Mouse (Mus musculus): ENCODE measurements at regions not wholly inside any gene's neighbourhood (a gene's known extent, or its start where the extent isn't known, plus 50 kb on each side); places are given as distances from the start of the nearest gene placed in this dataset.

GRCm38 (mm10) chr14:99696301-99696700 lies 397.8 kb downstream of the Klf5 start:
- ATAC-seq (replicated peaks; ENCODE audit: poor library complexity, severe bottlenecking): no peak

DNA sequence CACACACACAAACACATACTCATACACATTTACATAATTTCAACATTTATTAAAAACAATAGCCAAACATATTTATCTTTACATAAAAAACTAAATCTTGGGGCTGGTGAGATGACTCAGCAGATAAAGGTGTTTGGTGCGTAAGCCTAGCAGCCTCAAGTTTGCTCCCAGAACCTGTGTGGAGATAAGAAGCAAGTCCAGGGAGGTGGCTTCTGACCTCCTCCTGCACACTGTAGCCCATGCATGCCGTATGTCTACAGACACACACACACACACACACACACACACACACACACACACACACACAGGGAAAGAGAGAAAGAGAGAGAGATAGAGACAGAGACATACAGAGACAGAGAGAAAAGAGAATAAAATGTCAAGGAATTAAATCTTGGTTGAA lies 401.1 kb downstream of the Klf5 start:
- no peak for ATAC-seq (replicated peaks; ENCODE audit: poor library complexity, severe bottlenecking)

DNA sequence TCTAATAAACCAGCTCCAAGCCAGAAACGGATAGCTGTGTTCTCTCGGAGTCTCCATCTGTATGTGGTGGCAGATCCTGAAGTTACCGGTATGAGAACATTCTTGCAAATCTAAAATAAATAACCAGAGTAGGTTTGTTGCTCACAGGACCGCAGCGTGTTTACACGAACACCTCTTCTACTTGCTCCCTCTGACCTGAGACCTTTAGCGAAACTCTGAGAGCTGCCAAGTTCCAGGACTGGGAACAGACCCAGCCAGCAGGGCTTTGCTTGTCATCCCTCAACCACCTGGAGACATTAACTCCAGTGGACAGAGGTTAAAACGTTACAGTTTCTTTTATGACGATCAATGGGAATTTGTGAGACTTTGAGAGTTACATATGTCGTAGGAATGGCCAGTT lies 407.5 kb downstream of the Klf5 start:
- no peak for ATAC-seq (replicated peaks; ENCODE audit: poor library complexity, severe bottlenecking)

GRCm38 (mm10) chr14:99708066-99708465 lies 409.6 kb downstream of the Klf5 start:
- ATAC-seq (replicated peaks; ENCODE audit: poor library complexity, severe bottlenecking): no peak

DNA sequence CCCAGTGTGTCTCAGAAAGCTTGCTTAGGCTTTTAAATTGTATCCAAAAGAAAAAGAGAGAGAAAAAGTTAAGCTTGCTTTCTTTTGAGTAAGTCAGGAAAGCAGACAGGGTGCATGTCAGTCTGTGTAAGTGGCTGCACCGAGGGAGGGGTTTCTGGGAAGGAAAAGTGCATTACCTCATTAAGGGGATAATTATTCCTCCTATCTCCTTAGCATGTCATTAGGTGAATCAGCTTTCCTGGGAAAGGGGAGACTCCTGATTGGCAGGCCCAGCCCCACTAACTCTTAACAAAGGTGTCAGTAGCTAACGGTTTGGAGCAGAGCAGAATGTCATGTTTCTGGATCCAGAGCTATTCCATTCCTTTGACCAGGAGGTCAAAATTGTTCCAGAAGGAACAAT lies 411.3 kb downstream of the Klf5 start:
- ATAC-seq (replicated peaks; ENCODE audit: poor library complexity, severe bottlenecking): no peak

DNA sequence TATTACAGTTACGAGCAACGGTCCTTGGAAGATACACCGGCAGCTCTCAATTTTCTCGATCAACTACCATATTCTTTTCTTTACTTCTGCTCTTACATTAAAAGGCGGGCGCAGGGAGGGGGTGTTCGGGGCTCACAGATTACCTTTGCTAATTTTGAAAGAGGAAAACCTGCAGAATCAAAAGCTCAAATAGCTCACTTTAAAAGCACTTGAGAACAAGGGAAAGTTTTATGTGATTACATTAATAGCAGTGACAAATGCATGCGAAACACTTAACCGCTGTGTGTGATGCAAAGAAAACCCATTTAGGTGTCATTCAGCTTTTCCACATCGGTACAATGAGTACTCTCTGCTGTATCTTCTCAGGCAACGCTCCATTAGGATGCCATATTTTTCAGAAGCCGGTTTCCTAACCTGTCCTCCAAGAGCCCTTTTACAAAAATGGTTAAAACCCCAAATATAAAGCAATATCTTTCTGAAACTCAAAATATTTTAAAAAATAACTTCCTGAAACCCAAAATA lies 412.2 kb downstream of the Klf5 start:
- ATAC-seq (replicated peaks; ENCODE audit: poor library complexity, severe bottlenecking): no peak

GRCm38 (mm10) chr14:99712624-99713023 lies 414.1 kb downstream of the Klf5 start:
- ATAC-seq (replicated peaks; ENCODE audit: poor library complexity, severe bottlenecking): no peak

GRCm38 (mm10) chr14:99713069-99713830 lies 414.8 kb downstream of the Klf5 start:
- ATAC-seq (replicated peaks; ENCODE audit: poor library complexity, severe bottlenecking): no peak

- no peak for ATAC-seq (replicated peaks; ENCODE audit: poor library complexity, severe bottlenecking)
Measured at GRCm38 (mm10) chr14:99733474-99734199, 435.1 kb downstream of the Klf5 start.

DNA sequence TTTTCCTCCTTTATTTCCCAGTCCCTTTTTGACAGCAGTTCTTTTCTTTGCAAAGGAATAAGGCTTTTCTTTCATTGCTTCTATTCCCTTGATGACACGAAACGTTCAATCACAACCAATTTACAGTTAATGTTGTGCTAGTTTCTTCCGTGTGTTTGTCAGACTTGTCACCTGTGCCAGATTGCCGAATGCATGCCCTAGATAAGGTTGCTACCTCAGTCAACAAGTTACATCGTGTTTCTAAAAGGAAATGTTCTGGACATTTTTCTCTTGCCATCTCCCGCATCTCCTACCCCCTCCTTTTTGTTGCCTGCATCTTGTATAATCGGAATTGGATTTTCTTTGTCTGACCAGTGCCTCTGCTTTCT lies 435.7 kb downstream of the Klf5 start:
- ATAC-seq (replicated peaks; ENCODE audit: poor library complexity, severe bottlenecking): no peak

- no peak for ATAC-seq (replicated peaks; ENCODE audit: poor library complexity, severe bottlenecking)
Measured at GRCm38 (mm10) chr14:99743625-99744297, 445.3 kb downstream of the Klf5 start.

- no peak for ATAC-seq (replicated peaks; ENCODE audit: poor library complexity, severe bottlenecking)
Measured at GRCm38 (mm10) chr14:99745209-99745608, 446.7 kb downstream of the Klf5 start.

DNA sequence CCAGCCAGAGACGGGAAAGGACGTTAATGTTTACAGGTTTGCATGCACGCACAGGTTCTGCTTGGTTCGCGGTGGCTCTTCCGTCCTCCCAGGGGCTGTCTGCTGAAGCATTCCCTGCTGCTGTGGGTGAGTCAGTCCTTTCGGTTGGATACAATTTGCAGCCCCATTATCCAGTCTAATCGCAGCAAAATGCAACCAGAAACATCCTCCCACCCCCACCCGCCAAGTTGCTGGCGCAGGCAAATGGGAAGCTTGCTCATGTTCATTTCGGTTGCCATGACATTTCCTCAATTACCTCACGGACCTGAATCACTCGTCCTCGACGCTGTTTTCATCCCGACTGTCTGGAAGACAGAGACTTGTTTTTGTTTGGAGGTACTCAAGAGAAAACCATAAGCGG lies 449.7 kb downstream of the Klf5 start:
- no peak for ATAC-seq (replicated peaks; ENCODE audit: poor library complexity, severe bottlenecking)

DNA sequence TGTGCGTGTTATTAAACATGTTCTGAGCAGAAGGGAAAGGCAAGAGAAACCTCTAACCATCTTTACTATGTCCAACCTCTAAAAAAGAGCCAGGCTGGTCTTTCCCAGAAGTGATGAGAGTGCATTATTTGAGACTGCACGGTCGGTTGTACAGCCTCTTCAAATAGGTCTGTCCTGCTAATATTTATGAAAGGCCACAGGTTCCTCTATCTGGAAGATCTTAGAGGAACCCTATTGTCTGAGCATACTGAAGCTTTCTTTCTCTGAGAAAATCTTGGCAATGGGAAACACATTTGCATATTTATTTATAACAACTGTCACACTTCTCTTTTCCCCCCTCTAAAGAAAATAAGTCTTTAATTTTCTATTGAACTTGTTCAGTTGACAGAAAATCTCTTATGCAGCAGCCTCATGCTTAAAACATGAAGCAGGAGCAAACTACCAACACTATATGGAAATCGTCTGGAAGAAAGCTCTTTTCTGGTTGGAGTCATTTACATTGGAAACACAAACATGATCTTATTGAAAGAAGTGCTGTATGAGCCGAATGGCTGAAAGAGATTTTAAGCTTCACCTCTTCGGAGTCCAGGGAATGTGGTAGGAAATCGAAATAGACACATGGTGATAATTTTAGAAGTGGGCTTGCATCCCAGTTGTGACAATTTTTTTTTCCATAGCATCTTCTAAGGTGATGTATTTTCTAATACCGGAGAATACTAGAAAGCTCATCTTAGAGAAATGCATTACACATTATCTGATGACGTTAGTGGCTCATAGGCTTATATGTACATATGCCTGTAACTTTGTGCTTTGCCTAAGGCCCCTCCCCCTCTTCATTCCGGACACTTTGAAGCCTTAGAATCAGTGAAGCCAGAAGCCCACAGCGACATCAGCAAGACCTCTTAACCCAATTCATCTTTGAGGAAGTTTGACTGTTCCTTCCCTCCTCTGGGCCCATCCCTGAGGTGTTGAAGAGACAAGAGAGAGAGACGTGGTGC lies 451.1 kb downstream of the Klf5 start:
- no peak for ATAC-seq (replicated peaks; ENCODE audit: poor library complexity, severe bottlenecking)

DNA sequence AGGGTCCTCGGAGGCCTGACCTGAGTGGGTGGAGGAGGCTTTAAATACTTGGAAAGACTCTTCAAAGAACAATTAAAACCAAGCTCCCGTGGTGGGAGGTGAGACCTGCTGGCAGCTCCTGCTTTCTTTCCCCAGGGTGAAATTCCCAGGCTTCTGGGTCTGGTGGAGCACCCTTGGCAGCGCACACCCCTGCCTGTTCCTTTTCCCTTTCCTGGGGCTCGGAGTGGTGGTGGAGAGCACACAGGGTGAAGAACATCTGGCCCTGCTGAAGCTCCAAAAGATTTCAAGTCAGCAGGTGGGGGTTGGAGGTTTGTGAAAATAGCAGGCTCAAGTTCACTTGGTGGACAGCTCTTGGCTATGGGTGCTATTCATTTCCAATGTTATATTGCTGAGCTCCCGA lies 459.6 kb downstream of the Klf5 start:
- ATAC-seq (replicated peaks; ENCODE audit: poor library complexity, severe bottlenecking): no peak

DNA sequence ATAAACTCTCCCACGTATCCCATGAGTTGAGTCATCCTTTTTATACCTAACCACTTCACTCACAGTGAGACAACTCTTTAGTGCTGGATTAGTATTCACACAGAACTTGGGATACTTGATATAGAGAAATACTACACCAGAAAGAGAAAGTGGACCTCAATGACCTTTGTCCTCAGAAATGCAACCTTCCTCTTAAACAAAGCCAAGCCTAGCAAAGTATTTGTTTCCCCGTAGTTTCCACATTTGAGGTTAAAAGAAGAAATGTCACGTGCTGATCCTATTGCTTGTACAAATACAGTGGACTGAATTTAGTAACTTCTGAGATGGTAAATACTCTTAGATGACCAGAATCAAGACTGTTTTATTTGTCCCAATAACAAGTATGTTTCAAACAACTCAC lies 464.8 kb downstream of the Klf5 start:
- ATAC-seq (replicated peaks; ENCODE audit: poor library complexity, severe bottlenecking): no peak

- ATAC-seq (replicated peaks; ENCODE audit: poor library complexity, severe bottlenecking): no peak
Measured at GRCm38 (mm10) chr14:99771009-99771408, 472.5 kb downstream of the Klf5 start.

DNA sequence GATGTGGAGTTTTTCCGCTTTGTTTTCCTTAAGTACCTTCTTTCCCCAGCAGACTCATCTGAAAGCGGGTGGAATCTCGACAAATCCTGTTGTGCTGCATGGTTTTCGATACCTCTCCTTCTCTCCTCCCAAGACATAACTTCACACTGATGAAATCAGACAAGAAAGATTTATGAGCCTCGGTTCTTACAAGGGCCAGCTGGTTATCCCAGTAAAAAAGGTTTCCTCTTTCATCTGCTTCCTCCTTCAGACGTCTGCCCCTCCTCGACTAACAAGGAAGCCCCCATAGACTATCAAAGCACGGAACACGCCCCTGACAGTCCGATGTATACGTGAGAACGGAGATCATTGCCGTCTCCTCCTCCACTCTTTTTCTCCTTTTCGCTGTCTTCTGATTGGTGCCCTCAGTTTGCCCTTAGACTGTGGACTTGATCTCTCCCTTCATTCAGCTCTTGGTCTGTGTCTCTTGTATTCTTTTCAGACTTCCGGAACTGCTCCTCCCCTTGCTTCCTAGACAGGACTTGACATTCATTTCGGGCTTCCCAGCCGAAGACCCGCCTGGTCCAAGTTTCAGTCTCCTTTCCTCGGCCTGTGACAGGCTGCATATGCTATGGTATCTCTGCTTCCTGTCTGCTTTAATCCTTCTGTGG lies 474.4 kb downstream of the Klf5 start:
- ATAC-seq (replicated peaks; ENCODE audit: poor library complexity, severe bottlenecking): no peak

DNA sequence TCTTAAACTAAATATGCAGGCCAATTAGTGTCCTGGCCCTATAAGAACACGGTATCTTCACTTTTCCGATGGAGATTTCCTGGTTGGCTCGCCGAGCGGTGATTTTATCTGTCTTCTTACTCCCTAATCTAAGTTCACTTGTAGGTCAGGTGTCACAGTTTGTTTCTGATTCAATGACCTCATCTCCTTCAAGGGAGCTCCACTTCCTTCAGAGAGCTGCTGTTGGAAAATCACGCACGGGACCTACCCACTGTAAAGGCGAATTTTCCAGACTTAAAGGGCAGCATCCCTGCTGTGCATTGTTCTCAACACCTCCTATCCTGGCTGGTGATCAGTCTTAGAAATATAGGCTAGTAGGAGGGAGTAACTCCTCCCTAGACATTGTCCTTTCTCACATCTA lies 480.0 kb downstream of the Klf5 start:
- ATAC-seq (replicated peaks; ENCODE audit: poor library complexity, severe bottlenecking): no peak

- ATAC-seq (replicated peaks; ENCODE audit: poor library complexity, severe bottlenecking): no peak
Measured at GRCm38 (mm10) chr14:99778957-99779356, 480.5 kb downstream of the Klf5 start.
